Mouse (Mus musculus) common myeloid progenitor, adult 5-6 weeks (primary cell): ENCODE results near the gene Gabarapl1. TPM values are rescaled to one million over a fixed set of nuclear protein-coding genes. Genes with fewer than 3 reads are reported as not detected.
A peak's percentile ranks its signal among the peaks of the same experiment; 100 is the strongest.

ENCODE experiments used
- ATAC-seq: replicated peaks from 2 replicates; pipeline ENCODE4 v1.8.0; 2016; ENCODE audit warnings: low read depth, mild to moderate bottlenecking, moderate TSS enrichment, inconsistent platforms; ENCODE audit not compliant: poor library complexity, severe bottlenecking
- total RNA-seq: library from RNA; stranded (forward); fragments of 200-1000, 187-1606 nt; gene quantifications from 2 replicates; pipeline ENCODE4 v1.2.3, GENCODE M21; 2017

Gabarapl1 gene
- total RNA-seq, 1 experiment from 2014 or later = 90.8 TPM

DNA sequence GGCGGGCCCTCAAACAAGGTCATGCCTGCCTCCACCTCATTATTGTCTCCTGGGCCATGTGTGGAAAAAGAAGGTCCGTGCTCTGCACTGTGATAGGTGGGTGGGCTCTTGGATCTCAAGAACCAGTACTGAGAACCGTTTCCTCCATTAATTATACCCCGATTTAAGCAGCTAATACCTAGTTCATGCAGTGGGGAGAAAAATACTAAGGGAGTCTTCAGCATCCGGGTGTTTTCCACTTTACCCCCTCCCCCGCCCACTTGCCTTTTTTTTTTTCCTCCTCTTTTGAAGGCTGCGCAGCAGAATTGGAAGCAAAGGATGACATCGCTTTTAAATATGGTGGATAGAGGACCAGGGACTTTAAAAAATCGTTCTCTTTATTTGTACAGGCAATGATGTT, 1.1 kb downstream of the Gabarapl1 start:
- ATAC-seq = peak; percentile 9; the same call in 1 of the 2 replicates

DNA sequence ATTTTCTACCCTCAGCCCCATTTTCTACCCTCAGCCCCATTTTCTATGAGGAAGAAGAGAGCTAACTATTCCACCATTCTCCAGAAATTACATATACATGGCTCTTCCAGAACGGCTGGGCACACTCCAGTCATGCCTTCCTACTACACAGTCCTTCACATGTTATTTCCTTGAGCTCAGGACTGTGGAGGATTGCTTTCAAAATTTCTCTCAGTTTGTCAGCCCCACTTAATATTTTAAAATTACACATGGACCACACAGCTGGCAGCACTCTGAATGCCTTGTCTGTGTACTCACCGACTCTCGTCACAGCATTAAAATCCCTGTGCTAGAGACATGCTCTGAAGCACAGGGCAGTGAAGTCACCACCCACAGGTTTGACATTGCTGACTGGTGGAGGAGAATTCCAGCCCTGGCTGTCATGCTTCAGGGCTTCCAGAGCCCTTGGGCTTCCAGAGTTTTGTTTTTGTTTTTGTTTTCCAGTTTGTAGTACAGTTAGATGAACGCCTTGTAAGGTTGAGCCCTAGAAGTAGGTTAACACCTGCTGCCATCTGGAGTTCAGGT, 1.7 kb downstream of the Gabarapl1 start:
- ATAC-seq = no peak

DNA sequence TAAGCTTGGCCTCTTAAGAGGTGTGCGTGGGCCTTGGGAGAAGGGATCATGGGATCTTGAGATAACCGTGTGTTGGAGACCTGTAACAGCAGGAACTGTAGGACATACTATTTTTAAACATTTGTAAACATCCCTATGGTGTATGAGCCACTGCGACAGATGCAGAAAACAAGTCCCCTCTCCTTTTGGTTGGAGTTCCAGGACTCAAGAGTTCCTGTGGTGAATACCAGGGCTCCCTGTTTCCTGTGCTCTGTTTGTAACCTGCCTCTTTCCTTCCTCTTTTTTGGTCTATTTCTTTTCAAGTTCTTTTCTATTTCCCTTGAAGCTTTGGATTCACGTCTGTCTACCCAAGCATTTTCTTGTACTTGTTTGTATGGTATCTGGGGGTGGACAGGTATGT, 2.8 kb downstream of the Gabarapl1 start:
- peak; percentile 30; the same call in 1 of the 2 replicates for ATAC-seq

DNA sequence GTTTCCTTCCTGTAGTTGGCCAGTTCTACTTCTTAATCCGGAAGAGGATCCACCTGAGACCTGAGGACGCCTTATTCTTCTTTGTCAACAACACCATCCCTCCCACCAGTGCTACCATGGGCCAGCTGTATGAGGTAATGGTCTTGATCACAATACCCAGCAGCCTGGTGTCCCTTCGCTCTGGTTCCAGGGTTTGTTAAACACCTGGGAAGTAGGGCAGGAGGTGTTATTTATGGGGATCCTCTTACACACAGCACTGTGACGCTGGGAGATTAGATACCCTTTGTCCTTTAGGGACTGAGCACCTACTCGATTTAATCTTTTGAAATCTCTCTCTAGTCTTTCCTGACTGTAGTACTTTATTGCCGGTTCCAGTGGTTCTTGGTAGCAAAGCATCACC, 5.6 kb downstream of the Gabarapl1 start:
- ATAC-seq = no peak

DNA sequence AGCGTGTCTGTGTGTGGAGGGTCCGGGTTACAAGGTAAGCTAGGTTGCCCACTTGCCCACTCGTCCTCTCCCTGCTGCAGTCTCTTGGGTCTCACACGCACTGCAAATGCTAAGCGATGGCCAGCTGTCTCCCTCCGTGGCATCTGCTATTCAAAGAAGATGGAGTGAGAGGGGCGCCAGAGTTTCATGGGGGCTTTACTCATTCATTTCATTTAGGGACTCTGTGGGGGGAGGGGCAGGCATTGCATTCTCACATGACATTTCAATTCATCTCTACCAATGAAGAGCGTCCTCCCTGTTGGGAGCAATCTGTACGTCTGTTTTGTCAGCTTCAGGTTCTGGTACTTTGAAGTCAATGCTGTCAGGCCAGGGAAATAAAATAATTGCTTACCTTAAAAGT, 9.0 kb downstream of the Gabarapl1 start:
- no peak for ATAC-seq

DNA sequence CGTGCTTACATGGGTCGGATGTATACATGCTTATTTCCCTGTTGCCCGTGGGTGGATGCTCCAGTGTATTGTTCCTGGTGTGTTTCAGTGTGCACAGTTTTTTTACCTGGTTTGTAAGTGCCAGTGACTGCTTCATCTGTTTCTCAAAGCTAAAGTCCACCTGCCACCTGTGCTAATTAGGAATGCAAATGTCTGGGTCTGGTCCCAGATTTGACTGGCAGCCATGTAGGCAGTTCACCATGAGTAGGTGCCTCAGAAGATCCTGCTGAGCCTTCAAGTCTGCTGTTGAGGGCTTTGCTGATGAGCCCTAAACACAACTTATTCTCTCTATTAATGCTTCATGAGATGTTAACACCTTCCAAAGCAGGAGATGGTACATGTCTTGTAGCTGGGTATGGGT, 9.6 kb downstream of the Gabarapl1 start:
- no peak for ATAC-seq

DNA sequence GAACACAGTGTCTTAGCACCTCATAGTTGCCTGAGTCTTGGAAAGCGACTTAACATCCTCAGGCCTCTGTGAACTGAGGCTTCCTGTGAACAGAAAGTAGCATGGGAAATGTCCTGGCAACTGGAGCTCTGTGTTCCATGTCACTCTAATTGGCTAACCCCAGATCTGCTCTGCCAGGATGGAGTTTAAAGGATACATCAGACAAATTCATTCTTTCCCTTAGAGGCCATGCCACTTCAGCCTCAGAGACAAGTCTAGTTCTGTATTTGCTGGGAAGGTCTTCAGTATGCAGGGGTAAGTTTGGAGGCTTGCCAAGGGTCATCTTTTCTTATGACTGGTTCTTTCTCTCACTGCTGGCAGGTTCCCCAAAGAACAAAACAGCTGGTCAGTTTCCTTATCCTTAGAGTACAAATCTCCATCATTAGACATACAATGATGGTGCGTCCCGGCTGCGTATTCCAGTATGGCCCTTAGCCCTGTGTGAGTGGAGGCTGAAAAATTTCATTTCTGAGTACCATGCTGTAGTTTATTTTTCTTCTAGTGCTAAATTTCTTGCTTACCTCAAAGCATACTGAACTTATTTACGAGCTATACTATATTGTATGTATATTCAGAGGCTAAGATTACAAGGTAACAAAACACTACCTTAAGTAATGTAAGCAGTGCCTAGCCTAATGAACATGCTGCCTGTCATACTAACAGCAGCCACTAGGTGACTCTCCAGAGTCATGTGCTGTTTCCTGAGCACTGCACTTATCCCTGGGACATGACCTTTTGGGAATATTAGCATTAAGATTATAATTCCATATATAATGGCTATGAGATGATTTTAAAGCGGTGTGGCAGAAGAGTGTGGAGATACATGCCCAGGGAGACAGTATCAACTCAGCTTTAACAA, 11.0 kb downstream of the Gabarapl1 start:
- ATAC-seq = peak; percentile 75

DNA sequence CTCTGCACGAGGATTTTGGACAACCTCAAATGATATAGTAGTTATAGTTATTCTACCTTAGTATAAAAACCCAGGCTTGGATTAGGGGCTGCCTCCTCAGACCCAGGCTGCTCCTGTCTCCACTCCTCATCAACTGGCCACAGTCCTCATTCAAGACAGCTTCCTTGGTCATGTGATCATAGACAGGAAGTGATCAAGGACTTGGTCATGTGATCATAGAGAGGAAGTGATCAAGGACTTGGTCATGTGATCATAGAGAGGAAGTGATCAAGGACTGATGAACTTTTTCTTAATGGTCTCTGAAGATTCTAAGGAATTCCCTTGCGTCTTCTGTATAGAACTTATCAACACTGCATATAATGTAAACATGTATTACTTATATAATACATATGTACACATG, 14.3 kb downstream of the Gabarapl1 start:
- no peak for ATAC-seq

DNA sequence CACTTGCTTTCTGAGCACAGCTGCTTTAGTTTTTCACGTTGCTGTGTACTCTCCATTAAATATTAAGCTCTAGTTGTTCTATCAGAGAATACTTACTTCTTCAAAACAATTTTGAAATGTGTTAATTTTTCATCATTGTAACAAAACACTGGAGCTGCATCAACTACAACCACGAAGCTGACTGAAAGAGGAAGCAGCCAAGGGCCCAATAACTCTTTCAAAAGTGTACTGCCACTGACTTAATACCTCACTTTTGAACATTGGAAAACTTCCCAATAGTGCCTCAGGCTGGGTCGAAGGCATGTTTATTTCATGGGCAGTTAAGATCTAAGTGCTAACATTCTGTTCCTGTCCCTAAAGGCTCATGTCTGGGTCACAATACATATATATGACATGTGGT, 15.0 kb downstream of the Gabarapl1 start:
- peak; percentile 54 for ATAC-seq

DNA sequence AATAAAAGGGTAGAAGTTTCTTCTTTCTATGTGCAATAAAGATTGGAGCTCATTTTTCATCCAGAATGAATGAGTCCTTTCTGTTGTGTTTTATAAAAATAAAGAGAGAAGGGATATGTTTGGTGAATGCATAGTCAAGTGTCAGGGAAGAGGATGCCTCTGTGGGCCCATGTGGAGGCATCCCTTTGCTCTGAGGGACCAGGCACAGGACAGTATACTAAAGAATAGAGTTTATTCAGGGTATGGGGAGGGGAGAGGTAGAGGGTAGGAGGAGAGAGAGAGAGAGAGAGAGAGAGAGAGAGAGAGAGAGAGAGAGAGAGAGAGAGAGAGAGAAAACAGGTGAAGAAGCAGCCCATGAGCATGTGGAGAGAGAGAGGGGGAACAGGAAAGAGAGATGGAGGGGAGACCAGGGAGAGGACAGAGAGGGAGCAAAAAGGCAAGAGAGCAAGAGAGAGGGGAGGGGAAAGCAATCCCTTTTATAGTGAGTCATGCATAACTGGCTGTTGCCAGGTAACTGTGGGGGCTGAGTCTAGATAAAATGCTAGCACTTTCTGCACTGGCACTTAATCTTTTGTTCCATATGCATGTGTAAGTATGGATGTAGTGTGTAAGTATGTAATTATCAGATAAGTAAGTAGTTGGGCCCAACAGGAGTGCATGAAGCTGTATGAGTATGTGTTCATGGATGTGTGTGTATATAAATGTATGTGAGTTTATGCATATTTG, 24.5 kb downstream of the Gabarapl1 start:
- ATAC-seq = peak; percentile 57

DNA sequence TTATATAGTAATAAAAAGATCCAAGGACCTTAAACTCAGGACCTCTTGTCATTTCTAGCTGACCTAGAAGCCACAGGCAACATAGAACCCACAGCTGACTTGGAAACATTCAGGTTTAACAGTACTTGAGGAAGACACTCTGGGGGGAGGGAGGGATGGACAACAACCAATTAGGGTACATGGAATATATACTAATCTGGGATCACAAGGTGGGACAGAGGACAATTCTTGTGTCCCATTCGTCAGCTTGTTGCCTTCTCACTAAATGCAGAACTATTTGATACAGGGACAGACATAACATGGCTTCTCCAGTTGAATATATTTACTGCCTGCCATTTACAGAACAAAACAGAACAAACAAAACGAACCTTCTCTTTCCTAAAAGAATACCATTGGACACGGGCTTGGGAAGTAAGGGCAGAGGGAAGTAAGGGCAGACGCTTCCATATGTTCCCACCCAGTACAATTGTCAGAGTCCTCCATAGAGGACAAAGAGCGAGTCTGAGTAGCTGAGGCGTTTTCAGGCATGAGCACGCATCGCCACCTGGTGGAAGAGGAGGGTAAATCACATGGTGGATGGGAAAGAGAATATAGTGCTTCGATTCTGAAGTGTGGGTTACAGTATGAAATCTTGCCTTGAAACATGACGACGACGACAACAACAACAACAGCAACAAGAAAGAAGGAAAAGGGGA, 26.1 kb downstream of the Gabarapl1 start:
- ATAC-seq = peak; percentile 97

DNA sequence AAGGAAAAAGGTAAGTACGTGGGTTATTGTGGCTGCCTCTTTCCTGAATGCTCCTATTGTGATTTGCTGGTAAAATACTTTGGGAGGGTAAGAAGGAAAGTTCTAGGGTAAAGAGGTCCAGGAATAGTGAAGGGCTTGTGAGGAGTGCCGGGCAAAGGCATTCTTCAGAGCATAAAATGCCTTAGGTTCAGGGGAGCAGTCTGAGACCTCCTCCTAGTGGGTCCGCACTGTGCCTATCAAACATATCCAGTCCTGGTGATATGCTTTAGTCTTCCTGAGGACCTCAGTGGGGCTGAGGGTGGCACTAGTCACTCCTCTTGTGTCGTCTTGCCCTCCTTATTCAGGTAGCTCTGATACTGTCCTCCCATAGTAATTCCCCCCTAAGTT, 26.7 kb downstream of the Gabarapl1 start:
- ATAC-seq = no peak

DNA sequence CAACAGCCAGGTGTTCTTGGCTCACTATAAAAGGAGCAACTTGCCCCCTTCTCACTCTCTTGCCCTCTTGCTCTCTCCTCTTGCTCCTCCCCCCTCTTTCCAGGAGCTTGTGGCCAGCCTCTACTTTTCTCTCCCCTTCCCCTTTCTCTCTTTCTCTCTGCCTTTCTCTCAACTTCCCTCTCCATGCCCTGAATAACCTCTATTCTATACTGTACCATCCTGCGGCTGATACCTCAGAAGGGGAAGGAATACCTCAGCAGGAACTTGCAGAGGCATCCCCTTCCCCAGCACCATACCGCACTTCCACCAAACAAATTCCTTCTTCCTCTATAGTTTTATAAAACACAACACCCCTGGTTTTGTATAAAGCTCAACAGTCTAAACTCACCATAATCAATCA, 32.3 kb downstream of the Gabarapl1 start:
- peak; percentile 95 for ATAC-seq

DNA sequence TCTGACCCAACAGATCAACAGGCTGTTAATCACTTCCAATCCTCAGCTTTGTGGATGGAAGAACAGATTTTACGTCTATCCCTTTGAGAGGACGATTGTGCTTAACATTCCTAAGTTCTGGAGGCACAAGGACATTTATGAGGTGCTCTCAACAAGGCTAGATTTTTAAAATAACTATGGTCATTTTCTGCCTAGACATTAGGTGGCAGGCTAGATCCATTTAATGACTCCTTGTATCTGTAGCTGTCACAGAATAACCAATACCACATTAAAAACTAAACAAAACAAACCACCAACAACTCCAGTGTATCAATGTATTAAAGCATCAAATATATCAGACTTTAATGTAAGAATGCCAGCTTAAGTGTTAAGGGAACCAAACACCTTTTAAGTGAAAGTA, 42.4 kb downstream of the Gabarapl1 start:
- peak; percentile 85 for ATAC-seq

DNA sequence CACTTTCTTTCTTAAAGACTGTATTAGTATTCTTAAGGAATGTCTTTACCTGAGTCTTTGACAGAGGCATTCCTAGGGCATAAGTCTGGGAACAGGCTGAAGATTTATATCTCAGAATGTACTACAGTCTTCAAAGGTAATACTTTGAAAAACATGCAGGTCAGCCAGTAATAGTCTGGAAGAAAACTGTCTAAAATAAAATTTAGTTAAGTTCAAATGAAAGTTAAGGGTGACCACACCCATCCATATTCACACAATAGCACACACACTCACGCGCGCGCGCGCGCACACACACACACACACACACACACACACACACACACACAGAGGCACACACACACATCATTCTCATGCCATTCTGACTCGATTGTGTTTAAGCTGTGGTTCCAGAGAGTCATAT, 44.6 kb downstream of the Gabarapl1 start, which contains the start of gene Klre1:
Gene Klre1, plus strand, starts transcription at position 301 of the 400 bp plus-strand sequence.
- ATAC-seq = no peak

DNA sequence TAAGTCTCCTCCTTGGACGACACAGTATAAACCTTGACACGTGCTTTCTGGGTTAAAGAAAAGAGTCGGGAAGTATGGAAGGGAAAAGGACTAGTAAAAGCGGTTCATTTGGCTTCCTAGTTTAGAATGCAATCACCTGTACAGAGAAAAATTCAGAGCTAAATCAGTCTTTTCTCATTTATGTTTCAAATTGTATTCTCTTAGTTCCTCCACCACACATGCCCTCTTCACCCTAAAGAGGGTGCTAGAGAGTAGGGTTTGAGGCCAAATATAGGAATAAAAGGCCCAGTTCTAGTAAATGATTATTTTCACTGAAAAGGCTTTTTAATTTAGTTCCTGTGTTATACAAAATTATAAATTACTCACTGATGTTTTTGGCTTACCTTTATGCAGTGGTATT, 48.3 kb downstream of the Gabarapl1 start:
- peak; percentile 74 for ATAC-seq

DNA sequence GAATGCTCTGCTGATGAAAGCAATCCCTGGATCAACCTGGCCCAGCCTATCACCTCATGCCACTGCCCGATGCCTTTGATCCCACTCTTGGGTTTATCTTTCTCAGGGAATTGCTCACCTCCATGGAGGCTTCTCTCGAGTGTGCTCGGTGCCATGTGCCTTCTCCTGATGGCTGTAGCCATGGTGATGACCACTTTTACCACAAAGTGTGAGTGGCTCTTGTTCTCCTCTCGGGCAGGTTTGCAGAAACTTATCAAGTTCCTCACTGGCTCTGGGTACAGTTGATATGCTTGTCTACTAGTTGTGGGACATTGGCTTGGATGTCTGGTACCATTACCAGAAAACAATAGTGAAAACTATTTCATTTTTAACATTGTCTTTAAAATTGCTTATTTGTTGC, 48.9 kb downstream of the Gabarapl1 start:
- peak; percentile 79 for ATAC-seq

DNA sequence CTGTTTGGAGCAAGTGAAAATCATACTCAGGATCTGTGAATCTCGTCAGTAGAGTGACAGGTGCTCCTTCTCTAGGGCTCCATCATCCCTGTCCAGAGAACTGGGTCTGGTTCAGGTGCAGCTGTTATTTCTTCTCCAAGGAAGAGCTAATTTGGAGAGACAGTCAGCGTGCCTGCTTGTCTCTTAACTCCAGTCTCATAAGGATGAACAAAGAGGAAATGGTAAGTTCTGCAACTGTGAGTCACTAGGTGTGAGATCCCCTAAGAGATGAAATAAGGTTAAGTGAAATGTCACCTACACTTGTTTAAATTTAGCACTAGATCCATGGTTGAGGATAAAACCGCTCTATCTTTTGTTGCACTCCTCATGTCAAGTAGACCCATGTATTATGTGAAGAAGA, 50.1 kb downstream of the Gabarapl1 start:
- peak; percentile 51 for ATAC-seq

DNA sequence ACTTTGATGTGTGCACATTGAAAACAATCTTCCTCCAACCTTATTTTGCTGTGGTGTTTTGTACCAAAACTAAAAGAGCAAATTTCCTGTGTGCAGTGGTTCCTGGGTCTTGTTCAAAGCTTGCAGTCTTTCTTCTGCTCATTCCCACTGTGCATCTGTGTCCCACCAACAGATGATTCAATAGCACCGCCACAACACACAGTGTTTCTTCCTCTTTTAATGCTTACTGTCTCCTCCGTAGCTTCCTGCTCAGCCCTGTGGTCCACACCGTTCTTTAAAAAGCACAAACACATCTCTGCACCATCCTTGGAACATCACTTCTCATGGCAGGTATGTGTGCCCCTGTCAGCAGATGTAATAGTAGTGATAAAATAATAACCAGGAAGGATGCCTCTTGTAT, 58.5 kb downstream of the Gabarapl1 start, which contains the start of gene Klrd1:
Gene Klrd1, plus strand, starts transcription at position 275 of the 400 bp plus-strand sequence.
- peak; percentile 99 for ATAC-seq
